Mouse (Mus musculus) C2C12 (cell line): ENCODE results near the gene Gm3250.

Experiments used
- CTCF ChIP-seq: IDR thresholded peaks from one replicate; pipeline ENCODE4 v1.5.1; 2011; ENCODE audit not compliant: control insufficient read depth, insufficient read depth, insufficient read length
- MAX ChIP-seq: IDR thresholded peaks from one replicate; pipeline ENCODE4 v1.6.1; 2011; ENCODE audit warnings: mild to moderate bottlenecking, control low read depth
- MYOD1 ChIP-seq: IDR thresholded peaks from one replicate; pipeline ENCODE4 v1.6.1; 2011; ENCODE audit warnings: low read depth; ENCODE audit not compliant: control insufficient read depth, insufficient read length
- MYOG ChIP-seq: IDR thresholded peaks from one replicate; pipeline ENCODE4 v1.6.1; 2011; ENCODE audit not compliant: control insufficient read depth, insufficient read length; ENCODE audit errors: extremely low read depth
- USF1 ChIP-seq: IDR thresholded peaks from one replicate; pipeline ENCODE4 v1.6.1; 2011; ENCODE audit warnings: low read depth, mild to moderate bottlenecking, control low read depth, moderate library complexity

DNA sequence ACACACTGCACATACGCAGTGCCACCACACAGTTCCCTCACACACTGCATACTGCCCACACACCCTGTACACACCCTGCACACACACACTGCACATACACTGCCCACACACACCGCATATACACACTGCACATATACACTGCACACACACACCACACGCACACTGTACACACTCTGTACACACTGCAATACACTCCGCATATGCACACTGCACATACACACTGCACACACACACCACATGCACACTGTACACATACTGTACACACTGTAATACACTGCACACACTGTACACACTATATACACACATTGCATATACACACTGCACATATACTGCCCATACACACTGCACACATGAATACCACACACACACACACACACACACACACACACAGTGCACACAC lies 36.2 kb upstream of the Gm3250 start:
- TF ChIP-seq MYOD1 (no peak), CTCF (no peak), USF1 (no peak), MAX (no peak), MYOG (no peak)
